Mouse (Mus musculus) frontal cortex, postnatal 14 days (tissue): ENCODE measurements around the gene Gnb2.

ENCODE experiments used
- DNase-seq, 2 experiments: peaks; one replicate each; pipeline ENCODE4 v3.0.0; 2022; ENCODE audit warnings: low spot score in 2 of 2

The Gnb2 gene

GRCm38 (mm10) chr5:137533117-137533827 is at the start of gene Gnb2, which contains the start of gene Epo:
Gene Gnb2, minus strand, starts transcription at chr5:137533510.
Gene Epo, minus strand, starts transcription at chr5:137533242.
- DNase-seq = peak; percentile 95 to 97

DNA sequence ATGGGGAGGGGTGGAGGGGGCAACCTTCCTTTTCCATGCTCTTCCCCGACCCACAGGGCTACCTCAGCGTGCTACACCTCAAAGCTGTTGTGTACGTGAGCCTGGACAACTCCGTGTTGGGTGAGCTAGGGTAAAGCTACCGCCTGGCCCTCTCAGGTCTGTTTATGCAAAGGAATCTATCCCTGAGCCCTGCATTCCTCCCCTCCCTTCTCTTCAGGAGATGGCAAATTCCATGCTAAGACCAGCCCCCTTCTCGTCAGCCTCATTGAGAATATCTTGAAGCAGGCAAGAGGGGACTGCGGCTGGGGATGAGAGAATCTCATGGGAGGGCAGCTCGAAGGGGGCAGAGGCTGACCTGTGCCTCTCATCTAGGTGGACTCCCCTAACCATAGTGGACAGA is 49.4 kb upstream of the Gnb2 start:
- no peak for DNase-seq

GRCm38 (mm10) chr5:137580246-137580645 is 46.9 kb upstream of the Gnb2 start:
- DNase-seq = no peak

DNA sequence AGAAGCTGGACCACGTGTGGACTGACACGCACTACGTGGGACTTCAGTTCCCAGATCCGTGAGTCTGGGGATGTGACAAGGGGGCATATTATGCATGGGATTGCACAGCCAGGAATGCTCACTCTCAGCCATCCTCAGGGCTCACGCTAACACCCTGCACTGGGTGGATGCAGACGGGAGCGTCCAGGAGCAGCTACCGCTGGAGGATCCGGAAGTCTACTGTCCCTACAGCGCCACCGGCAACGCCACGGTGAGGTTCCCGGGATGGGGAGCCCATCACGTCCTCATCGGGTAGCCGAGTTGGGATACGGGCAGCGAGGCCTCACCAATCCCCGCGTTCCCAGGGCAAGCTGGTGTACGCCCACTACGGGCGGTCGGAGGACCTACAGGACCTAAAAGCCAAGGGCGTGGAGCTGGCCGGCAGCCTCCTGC is 41.2 kb upstream of the Gnb2 start:
- peak in 1 of 2 experiments; percentile 28 for DNase-seq

DNA sequence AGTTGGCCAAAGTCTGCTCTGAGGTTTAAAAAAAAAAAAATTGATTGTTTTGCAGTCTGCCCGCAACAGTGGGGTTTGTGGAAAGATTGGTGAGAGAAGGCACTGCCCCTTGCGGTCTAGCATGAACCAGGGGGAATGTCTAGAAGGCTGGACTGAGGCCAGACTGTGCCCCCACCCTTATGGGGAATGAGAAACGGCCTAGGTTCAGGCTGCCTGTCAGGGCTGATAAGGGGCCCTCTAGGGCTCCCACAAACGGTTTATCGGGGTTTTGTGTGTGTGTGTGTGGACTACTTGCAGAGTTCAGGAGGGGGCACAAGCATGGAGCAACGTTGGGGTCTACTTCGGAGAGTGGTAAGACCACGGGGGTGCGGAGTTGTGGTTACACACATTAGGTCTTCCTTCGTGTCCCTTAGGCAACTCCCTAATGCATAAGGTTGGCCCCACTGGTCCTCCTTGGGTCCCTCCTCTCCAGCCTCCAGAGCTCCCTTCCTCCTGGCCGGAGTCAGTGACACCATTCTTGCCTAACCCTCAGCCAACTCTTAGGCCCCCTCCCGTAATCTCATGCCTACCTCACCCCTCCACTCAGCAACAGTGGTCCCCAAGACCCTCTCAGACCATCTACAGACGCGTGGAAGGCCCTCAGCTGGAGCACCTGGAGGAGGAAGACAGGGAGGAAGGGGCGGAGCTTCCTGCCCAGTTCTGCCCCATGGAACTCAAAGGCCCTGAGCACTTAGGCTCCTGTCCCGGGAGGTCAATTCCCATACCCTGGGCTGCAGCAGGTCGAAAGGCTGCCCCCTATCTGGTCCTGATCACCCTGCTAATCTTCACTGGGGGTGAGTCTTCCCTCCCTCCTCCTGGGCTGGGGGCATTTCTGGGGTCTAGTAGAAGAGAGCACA is 37.6 kb upstream of the Gnb2 start:
- DNase-seq = no peak

DNA sequence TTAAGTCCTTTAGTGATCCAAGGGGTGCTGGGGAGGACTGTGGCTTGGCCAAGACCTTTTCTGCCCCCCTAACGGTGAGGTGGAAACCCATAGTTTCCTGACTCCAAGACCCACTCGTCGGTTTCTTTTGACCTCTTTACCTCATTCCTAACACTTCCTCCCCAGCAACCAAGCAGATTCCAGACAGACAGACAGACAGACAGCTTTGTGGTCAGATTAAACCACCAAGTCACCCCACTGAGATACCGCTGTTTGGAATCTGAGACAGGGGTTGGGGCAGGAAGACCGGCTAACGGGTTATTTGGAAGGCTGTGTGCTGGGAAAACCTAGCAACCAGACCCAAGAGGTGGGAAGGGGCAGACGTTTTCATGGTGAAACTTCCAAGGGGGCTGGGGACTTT is 36.9 kb upstream of the Gnb2 start:
- no peak for DNase-seq

GRCm38 (mm10) chr5:137569665-137570064 is 36.4 kb upstream of the Gnb2 start, which contains the start of gene Tfr2:
Gene Tfr2, plus strand, starts transcription at chr5:137569840.
- no peak for DNase-seq

- no peak for DNase-seq
Measured at GRCm38 (mm10) chr5:137569031-137569430, 35.7 kb upstream of the Gnb2 start.

- DNase-seq = no peak
Measured at GRCm38 (mm10) chr5:137568223-137568798, 35.0 kb upstream of the Gnb2 start.

- DNase-seq = no peak
Measured at GRCm38 (mm10) chr5:137566416-137566815, 33.1 kb upstream of the Gnb2 start.

DNA sequence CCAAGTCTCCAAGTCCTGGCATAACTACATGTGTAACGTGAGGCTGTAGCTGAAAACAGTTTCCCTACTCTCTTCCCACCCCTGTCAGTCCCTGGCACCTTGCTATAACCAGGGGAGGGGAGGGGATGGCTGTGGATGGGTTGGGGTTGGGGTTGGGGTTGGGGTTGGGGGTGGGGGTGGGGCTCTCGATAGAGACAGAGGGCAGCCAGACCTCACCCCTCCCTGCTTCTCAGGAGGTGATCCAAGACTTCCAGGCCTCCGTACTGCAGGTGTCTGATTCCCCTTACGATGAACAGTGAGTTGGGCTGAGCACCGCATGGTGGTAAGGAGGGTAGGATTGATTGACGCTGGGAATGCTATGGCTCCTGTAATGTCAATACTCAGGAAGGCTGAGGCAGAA is 32.4 kb upstream of the Gnb2 start:
- DNase-seq = no peak

DNA sequence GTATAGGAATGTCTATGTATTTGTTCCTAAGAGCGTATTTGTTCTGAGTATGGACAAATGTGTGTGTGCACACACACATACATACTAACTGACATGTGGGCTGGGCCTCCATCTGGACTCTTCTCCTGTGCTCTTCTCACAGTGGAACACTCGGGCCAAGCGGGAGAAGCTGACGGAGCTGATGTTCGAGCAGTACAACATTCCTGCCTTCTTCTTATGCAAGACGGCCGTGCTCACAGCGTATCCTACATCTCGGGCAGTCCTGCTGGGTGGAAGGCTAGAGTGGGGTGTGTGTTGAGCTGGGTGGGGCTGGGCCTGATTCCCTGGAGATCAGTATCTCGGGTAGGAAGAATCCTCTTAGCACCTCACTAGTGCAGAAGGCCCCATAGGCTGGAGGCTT is 29.7 kb upstream of the Gnb2 start:
- no peak for DNase-seq

GRCm38 (mm10) chr5:137561556-137561955 is 28.2 kb upstream of the Gnb2 start:
- no peak for DNase-seq

GRCm38 (mm10) chr5:137553898-137554297 is 20.6 kb upstream of the Gnb2 start:
- DNase-seq = no peak

GRCm38 (mm10) chr5:137553411-137553837 is 20.1 kb upstream of the Gnb2 start, which contains the start of gene Actl6b:
Gene Actl6b, plus strand, starts transcription at chr5:137553517.
- DNase-seq = peak; percentile 82 to 89

GRCm38 (mm10) chr5:137553000-137553399 is 19.7 kb upstream of the Gnb2 start:
- DNase-seq = no peak

GRCm38 (mm10) chr5:137551119-137551518 is 17.8 kb upstream of the Gnb2 start:
- DNase-seq = no peak

GRCm38 (mm10) chr5:137549840-137550239 is 16.5 kb upstream of the Gnb2 start:
- DNase-seq = no peak

- DNase-seq = no peak
Measured at GRCm38 (mm10) chr5:137545596-137545995, 12.3 kb upstream of the Gnb2 start.

- no peak for DNase-seq
Measured at GRCm38 (mm10) chr5:137544926-137545325, 11.6 kb upstream of the Gnb2 start.

- no peak for DNase-seq
Measured at GRCm38 (mm10) chr5:137541768-137542540, 8.6 kb upstream of the Gnb2 start.
